Mouse (Mus musculus): ENCODE results near the gene Asf1b. TPM values are rescaled to one million over a fixed set of nuclear protein-coding genes. Genes with fewer than 3 reads are reported as not detected.
"Not testable (repeated sequence)": the region's sequence is repeated elsewhere in the genome, so short reads cannot be mapped to it uniquely, and the experiment has no call there.

The Asf1b gene
- polyA plus RNA-seq, 1 experiment from 2014 or later, result 12.7 TPM

DNA sequence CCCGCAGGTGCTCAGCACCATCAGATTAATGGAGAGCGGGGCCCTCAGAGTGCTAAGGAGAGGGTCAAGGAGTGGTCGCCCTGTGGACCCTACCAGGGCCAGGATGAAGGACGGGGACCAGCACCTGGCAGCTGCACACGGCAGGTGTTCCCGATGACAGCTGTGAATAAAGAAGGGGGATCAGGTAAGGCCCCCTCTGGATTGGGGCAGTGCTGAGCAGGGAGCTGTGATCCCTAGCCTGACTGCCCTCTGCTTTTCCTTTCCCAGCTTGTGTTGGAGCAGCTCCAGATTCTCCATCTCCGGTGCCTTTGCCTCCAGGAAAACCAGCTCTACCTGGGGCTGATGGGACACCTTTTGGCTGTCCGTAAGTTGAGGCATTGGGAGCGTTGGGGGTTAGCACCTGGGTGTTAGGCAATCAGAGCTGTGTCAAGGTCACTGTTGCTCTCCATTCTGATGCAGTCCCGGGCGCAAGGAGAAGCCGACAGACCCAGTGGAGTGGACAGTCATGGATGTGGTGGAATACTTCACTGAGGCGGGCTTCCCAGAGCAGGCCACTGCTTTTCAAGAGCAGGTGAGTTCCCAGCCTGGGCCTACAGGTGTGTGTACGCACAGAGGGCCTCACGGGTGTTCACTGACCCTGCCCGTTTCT is 43.9 kb downstream of the Asf1b start:
- no peak overlapping the region for H3K27ac ChIP-seq (replicated peaks)
- 72% methylated on average over 16 of the region's 16 CpGs for WGBS
- H3K4me2 ChIP-seq, result peak overlapping the region; percentile 81
- no peak for ATAC-seq (ENCODE audit: low read depth)
- H3K4me3 ChIP-seq, result peak overlapping the region; percentile 79
- peaks cover 33% of the 10 kb centered on the region for H3K27me3 ChIP-seq
- peak overlapping the region; percentile 85 for H3K9ac ChIP-seq
- H3K9me3 ChIP-seq, result no peaks in the 10 kb centered on the region
- H3K4me1 ChIP-seq (replicated peaks), result peaks cover 43% of the 10 kb centered on the region
- H3K36me3 ChIP-seq, result peaks cover 30% of the 10 kb centered on the region

DNA sequence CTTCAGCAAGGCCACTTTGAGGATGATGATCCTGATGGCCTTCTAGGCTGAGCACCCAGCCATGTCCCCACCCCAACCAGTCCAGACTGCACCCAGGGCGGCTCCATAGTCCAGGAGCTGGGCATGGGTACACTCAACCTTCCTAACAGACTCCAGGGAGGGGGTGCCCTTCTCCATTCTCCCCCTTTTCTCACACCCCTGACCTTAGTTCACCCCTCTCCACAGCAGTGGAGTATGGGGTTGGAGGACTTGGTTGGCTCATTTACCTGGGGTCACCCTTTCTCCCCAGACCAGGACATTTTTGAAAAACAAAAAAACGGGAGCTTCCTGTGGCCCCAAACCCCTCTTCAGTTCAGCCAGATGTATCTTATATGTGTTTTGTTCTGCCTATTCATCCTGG is 44.5 kb downstream of the Asf1b start:
- ATAC-seq (ENCODE audit: low read depth), result no peak
- 94% methylated on average over 2 of the region's 2 CpGs for WGBS
- peaks cover 23% of the 10 kb centered on the region for H3K36me3 ChIP-seq
- no peak overlapping the region for H3K4me3 ChIP-seq
- peaks cover 46% of the 10 kb centered on the region for H3K4me1 ChIP-seq (replicated peaks)
- no peak overlapping the region for H3K27ac ChIP-seq (replicated peaks)
- peaks cover 33% of the 10 kb centered on the region for H3K27me3 ChIP-seq
- peak overlapping the region; percentile 81; the same call in 1 of the 2 replicates for H3K4me2 ChIP-seq
- no peaks in the 10 kb centered on the region for H3K9me3 ChIP-seq
- no peak overlapping the region for H3K9ac ChIP-seq

DNA sequence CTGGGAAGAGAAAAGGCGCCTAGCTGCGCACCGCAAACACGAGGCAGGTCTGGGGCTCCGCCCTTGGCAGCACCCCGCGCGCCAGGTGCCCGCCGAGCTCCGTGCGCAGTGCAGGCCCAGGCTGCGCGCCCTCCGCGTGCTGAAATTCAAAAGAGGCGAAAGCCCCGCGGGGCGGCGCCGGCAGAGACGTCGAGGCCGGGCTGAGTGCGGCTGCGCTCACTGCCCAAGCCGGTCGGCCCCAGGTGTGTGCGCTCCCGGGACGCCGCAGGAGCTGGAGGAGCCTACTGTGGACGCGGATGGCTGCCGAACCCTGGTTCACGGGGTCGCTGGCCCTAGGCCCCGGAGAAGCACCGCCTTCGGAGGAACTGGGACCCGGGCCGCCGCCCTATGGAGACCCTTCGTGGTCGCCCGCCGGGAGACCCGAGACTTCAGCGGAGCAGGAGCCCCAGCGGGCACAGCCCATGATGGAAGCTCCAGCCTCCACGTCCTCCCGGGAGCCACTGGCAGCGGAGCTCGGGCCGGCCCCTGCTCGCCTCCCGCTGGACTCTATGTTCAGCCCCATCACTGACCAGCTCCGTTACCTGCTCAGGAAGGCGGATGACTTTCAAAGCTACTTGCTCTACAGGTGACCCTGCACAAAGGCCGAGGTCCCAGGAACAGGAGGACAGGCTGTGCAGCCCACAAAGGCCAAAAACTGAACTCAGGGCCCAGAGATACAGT is 46.1 kb downstream of the Asf1b start, which contains the start of gene 1700067K01Rik:
Gene 1700067K01Rik, plus strand, starts transcription at position 222 of the 720 bp plus-strand sequence.
- 17% methylated on average over 61 of the region's 61 CpGs for WGBS

DNA sequence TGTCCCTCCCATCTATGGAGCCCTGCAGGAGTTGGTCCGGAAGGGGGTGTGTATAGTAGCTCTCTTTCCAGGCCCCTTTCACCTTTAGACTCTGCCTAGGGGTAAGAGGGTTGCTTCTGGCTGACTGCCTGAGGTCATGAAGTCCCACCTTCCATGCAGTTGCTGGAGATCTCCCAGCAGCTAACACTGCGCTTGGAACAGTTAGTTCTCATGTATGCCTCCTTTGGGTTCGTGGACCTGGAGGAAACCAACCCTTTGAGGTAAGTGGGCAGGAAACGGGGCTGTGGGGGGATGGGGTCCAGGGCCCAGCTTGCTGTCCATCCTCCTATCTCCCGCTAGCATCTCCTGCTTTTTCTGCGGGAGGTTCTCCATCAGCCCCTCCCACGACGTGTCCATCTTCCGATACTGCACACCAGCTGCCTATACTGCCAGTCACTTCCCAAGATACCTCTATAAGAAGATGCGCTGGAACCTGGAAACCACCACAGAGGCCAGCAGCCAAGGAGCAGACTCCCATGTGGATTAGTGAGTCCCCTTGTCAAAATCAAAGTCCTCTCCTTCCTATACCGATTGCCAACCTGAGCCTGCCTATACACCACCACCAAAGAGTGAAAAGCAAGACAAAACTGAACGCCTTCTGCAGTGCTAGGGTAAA is 47.8 kb downstream of the Asf1b start:
- Histone ChIP-seq H3K9ac (0 out of 2 replicates have a peak overlapping the region, but pooled peaks have one; percentile 13), H3K4me1 (replicated peaks) (peaks cover 42% of the 10 kb centered on the region), H3K27ac (replicated peaks) (no peak overlapping the region), H3K9me3 (no peaks in the 10 kb centered on the region), H3K36me3 (peaks cover 20% of the 10 kb centered on the region), H3K4me2 (no peak overlapping the region; the same call in 1 of the 2 replicates), H3K27me3 (peaks cover 33% of the 10 kb centered on the region), H3K4me3 (no peak overlapping the region)
- ATAC-seq (ENCODE audit: low read depth), result no peak
- 59% methylated on average over 12 of the region's 12 CpGs for WGBS

More for the DNA sequence above, 46.1 kb downstream of the Asf1b start, which contains the start of gene 1700067K01Rik:
- H3K36me3 ChIP-seq, result peaks cover 20% of the 10 kb centered on the region
- no peak within 1 kb of the TSS for H3K27ac ChIP-seq (replicated peaks)
- H3K4me1 ChIP-seq (replicated peaks), result peaks cover 44% of the 10 kb centered on the region
- peak within 1 kb of the TSS; percentile 49; the same call in 1 of the 2 replicates for H3K9ac ChIP-seq
- peak within 1 kb of the TSS; percentile 28 for H3K4me2 ChIP-seq
- peak within 1 kb of the TSS; percentile 11 for H3K4me3 ChIP-seq
- H3K9me3 ChIP-seq, result no peaks in the 10 kb centered on the region
- peaks cover 33% of the 10 kb centered on the region for H3K27me3 ChIP-seq
- ATAC-seq (ENCODE audit: low read depth), result no peak

DNA sequence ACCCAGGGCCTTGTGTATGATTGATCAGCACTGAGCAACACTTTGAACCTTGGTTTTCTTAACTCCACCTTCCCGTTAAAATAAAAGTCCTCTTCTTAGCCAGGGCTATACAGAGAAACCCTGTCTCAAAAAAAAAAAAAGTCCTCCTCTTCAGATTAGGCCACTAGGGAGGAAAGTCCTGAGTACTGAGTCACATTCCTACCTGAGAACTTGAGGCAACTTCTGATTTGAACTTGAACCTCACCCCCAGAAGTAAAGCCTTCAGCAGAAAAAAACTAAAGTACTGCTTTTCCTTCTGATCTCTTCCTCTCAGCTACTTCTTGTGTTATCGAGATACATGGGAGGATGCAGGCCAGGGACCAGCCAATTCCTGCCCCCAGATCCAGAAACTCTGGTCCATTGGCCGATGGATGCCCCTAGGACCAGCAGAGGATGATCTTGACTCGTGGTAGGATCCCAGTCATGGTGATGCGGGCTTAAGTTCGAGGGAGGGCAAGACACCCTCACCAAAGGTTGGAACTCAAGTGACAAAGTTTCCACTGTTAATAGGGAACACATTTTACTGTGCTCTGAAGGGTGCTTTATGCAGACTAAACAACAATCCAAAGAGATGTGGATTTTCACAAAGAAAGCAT is 48.4 kb downstream of the Asf1b start:
- peaks cover 33% of the 10 kb centered on the region for H3K27me3 ChIP-seq
- 80% methylated on average over 6 of the region's 6 CpGs for WGBS
- peaks cover 40% of the 10 kb centered on the region for H3K4me1 ChIP-seq (replicated peaks)
- no peaks in the 10 kb centered on the region for H3K9me3 ChIP-seq
- peak overlapping the region; percentile 61 for H3K4me3 ChIP-seq
- H3K9ac ChIP-seq, result peak overlapping the region; percentile 77
- no peak for ATAC-seq (ENCODE audit: low read depth)
- no peak overlapping the region for H3K27ac ChIP-seq (replicated peaks)
- peak overlapping the region; percentile 77 for H3K4me2 ChIP-seq
- peaks cover 20% of the 10 kb centered on the region for H3K36me3 ChIP-seq

DNA sequence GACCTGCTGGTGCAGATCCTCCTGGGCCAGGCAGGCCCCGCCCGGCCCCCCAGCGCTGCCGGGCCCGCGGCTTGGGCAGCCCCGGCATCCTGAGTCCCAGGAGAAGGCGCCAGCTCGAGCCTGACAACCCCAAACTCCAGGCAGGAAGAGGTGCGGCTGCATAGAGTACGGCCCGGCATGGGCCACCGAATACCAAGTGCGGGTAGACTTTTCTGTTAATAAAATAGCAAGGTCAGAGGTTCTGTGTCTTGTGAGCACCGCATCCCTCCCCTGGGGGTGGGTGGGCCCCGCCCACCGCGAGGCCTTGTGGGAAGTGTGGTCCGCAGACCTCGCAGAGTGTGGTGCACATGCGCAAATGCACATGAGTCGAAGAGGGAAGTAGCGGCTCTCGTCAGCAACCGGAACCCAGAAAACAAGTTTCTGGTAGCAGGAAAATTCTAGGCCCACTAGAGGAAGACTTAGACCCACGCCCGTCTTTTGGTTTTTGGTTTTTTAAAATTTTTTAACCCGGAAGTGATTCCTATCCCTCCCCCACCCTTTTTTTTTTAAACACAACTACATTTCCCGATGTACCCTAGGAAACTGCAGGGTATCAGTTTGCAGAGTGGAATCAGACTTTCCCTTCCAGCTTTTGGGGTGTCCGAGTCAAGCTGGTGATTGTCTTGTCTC is 49.4 kb downstream of the Asf1b start:
- peaks cover 17% of the 10 kb centered on the region for H3K36me3 ChIP-seq

DNA sequence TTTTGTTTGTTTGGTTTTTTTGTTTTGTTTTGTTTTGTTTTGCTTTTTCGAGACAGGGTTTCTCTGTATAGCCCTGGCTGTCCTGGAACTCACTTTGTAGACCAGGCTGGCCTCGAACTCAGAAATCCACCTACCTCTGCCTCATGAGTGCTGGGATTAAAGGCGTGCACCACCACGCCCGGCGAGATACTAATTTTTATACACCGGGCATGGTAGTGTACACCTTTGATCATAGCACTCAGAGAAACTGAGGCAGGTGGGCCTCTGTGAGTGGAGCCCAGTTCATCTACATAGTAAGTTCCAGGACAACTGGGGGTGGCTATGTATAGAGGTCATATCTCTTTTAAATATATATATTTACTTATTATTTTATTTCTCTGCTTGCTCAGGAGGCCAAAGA is 50.2 kb downstream of the Asf1b start:
- not testable (repeated sequence) for ATAC-seq (ENCODE audit: low read depth)
- WGBS, result 91% methylated on average over 7 of the region's 7 CpGs

More for the DNA sequence above, 49.4 kb downstream of the Asf1b start:
- Histone ChIP-seq H3K27me3 (peaks cover 34% of the 10 kb centered on the region), H3K4me1 (replicated peaks) (peaks cover 31% of the 10 kb centered on the region), H3K9ac (peak overlapping the region; percentile 77), H3K4me3 (peak overlapping the region; percentile 61), H3K27ac (replicated peaks) (peak overlapping the region; percentile 70), H3K9me3 (no peaks in the 10 kb centered on the region), H3K4me2 (peak overlapping the region; percentile 77)
- ATAC-seq (ENCODE audit: low read depth), result peak; percentile 79
- 1% methylated on average over 30 of the region's 30 CpGs for WGBS

DNA sequence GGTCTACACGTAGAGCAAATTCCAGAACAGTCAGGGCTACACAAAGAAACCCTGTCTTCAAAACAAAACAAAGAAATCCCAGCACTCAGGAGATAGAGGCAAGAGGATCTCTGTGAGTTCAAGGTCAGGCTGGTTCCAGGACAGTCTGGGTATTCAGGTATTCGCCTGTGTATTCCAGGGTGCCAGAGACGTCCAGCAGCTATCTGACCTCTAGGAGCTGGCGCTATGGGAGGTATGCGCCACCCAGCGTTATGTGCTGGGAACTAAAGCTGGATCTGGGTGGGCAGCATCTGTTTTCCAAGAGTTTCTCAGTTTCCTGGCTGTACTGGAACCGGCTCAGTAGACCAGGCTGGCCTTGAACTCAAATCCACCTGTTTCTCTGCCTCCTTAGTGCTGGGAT is 53.1 kb downstream of the Asf1b start:
- Histone ChIP-seq H3K9ac (no peak overlapping the region), H3K4me1 (replicated peaks) (peaks cover 43% of the 10 kb centered on the region), H3K27ac (replicated peaks) (no peak overlapping the region), H3K36me3 (no peaks in the 10 kb centered on the region), H3K9me3 (no peaks in the 10 kb centered on the region), H3K27me3 (peaks cover 37% of the 10 kb centered on the region), H3K4me2 (no peak overlapping the region), H3K4me3 (no peak overlapping the region)
- ATAC-seq (ENCODE audit: low read depth), result no peak
- 27% methylated on average over 7 of the region's 7 CpGs for WGBS

More for the DNA sequence above, 50.2 kb downstream of the Asf1b start:
- not testable (repeated sequence) for H3K9ac ChIP-seq; H3K36me3 ChIP-seq; H3K4me3 ChIP-seq; H3K9me3 ChIP-seq; H3K27ac ChIP-seq (replicated peaks)
- peaks cover 34% of the 10 kb centered on the region for H3K4me1 ChIP-seq (replicated peaks)
- H3K27me3 ChIP-seq, result peaks cover 32% of the 10 kb centered on the region
- peak overlapping the region; percentile 77; the same call in 1 of the 2 replicates for H3K4me2 ChIP-seq

DNA sequence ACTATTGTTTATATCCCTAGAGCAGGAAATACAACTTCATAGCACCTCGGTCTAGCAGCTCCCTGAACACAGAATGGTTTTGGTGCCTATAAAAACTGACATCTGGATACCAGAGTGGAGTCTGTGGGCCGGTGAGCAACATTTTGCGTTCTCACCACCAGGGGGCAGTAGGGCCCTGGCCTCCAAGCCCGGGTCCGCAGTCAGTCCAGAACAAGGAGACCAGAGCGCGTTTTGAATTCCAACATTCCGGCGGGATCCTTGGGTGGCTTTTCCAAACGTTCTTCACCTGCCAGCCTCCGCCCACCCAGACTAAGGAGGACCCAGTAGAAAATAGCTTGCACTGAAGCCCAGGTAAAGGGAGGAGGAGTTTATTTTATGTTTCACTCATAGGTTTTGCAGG is 54.6 kb downstream of the Asf1b start:
- no peak overlapping the region for H3K9ac ChIP-seq
- peaks cover 34% of the 10 kb centered on the region for H3K4me1 ChIP-seq (replicated peaks)
- 0 out of 2 replicates have a peak overlapping the region, but pooled peaks have one; percentile 11 for H3K4me2 ChIP-seq
- 0 out of 2 replicates have a peak, but pooled peaks have one; percentile 7 for ATAC-seq (ENCODE audit: low read depth)
- H3K27ac ChIP-seq (replicated peaks), result no peak overlapping the region
- H3K9me3 ChIP-seq, result no peaks in the 10 kb centered on the region
- no peak overlapping the region for H3K4me3 ChIP-seq
- peaks cover 44% of the 10 kb centered on the region for H3K27me3 ChIP-seq
- WGBS, result under 1% methylated on average over 11 of the region's 11 CpGs
- H3K36me3 ChIP-seq, result no peaks in the 10 kb centered on the region

DNA sequence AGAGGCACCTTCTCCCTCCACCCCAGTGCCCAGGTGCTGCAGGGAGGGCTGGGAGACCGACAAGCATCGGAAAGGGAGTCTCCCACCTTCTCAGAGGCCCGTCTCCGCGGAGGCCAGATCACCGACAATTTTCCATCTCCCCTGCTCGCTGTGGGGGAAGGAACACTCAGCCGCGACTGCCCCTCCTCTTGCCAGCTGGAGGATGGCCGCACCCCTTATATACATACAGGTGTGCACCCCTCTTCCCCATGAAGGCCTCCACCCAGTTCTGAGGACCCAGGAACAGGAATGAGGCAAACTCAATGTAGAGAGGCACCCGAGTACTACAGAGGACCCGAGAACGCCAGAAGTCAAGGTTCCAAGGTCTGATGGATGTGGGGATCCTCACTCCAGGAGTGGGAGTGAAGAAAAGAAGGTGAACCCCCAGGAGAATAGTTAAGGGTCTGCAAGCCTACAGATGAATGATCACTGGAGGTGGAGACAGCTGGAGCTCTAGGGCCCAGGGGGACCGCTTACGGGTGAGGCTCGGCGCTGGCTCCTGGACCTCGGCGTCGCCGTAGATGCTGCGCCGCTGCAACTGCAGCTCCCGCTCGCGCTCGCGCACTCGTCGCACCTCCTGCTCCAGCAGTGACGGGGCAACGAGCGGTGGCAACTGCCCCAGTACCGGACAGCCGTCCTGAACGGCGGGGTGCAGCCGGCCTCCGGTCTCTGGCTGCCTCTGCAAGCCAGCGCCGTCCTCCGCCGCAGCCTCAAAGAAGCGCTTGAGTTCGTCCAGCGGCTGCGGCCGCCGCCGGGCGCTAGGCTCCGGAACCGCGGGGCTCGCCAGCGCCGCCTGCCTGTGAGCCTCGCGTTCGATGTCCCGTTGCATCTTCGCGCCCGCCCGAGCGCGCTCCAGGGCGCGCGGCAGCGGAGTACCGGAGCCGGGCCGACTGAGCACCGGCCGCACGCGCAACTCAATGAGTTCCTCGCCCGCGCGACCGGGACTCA is 55.6 kb downstream of the Asf1b start:
- H3K4me3 ChIP-seq, result peak overlapping the region; percentile 48
- H3K9ac ChIP-seq, result peak overlapping the region; percentile 70
- H3K27me3 ChIP-seq, result peaks cover 44% of the 10 kb centered on the region
- H3K4me2 ChIP-seq, result peak overlapping the region; percentile 85
- H3K27ac ChIP-seq (replicated peaks), result no peak overlapping the region
- H3K4me1 ChIP-seq (replicated peaks), result peaks cover 30% of the 10 kb centered on the region
- H3K9me3 ChIP-seq, result no peaks in the 10 kb centered on the region
- ATAC-seq (ENCODE audit: low read depth), result peak; percentile 55
- 2% methylated on average over 83 of the region's 83 CpGs for WGBS
- no peaks in the 10 kb centered on the region for H3K36me3 ChIP-seq

Data from neural tube, embryonic 13.5 days (tissue).